Mouse (Mus musculus): ENCODE data around the gene Gtpbp3. TPM values are rescaled to one million over a fixed set of nuclear protein-coding genes. Genes with fewer than 3 reads are reported as not detected.

Gene Gtpbp3
- polyA plus RNA-seq, 1 experiment from 2014 or later, result 5.9 TPM

GRCm38 (mm10) chr8:71498816-71499690, 11.2 kb downstream of the Gtpbp3 start:
- H3K9me3 ChIP-seq (ENCODE audit: control insufficient read depth, low read length), result no peaks in the 10 kb centered on the region
- H3K4me2 ChIP-seq (ENCODE audit: low read depth, low read length), result no peak overlapping the region
- no peak overlapping the region for H3K27ac ChIP-seq (ENCODE audit: low read depth, low read length)
- 45% methylated on average over 15 of the region's 16 CpGs for WGBS
- ATAC-seq (ENCODE audit: low read depth), result no peak
- H3K36me3 ChIP-seq (ENCODE audit: control insufficient read depth, insufficient read depth, low read length), result no peaks in the 10 kb centered on the region
- no peak overlapping the region for H3K4me3 ChIP-seq (ENCODE audit: low read depth, low read length)
- H3K4me1 ChIP-seq (ENCODE audit: control insufficient read depth, insufficient read depth, low read length), result no peaks in the 10 kb centered on the region
- H3K9ac ChIP-seq (replicated peaks; ENCODE audit: low read depth, low read length), result no peak overlapping the region
- no peaks in the 10 kb centered on the region for H3K27me3 ChIP-seq (ENCODE audit: control insufficient read depth, insufficient read depth, low read length)

- 85% methylated on average over 4 of the region's 4 CpGs for WGBS
- Histone ChIP-seq H3K27ac (ENCODE audit: low read depth, low read length) (no peak overlapping the region), H3K27me3 (ENCODE audit: control insufficient read depth, insufficient read depth, low read length) (peaks cover 32% of the 10 kb centered on the region), H3K36me3 (ENCODE audit: control insufficient read depth, insufficient read depth, low read length) (no peaks in the 10 kb centered on the region), H3K4me1 (ENCODE audit: control insufficient read depth, insufficient read depth, low read length) (no peaks in the 10 kb centered on the region), H3K9me3 (ENCODE audit: control insufficient read depth, low read length) (no peaks in the 10 kb centered on the region), H3K9ac (replicated peaks; ENCODE audit: low read depth, low read length) (no peak overlapping the region), H3K4me2 (ENCODE audit: low read depth, low read length) (no peak overlapping the region), H3K4me3 (ENCODE audit: low read depth, low read length) (no peak overlapping the region)
- ATAC-seq (ENCODE audit: low read depth), result no peak
Measured at GRCm38 (mm10) chr8:71504349-71504748, 16.4 kb downstream of the Gtpbp3 start.

- H3K27ac ChIP-seq (ENCODE audit: low read depth, low read length), result no peak overlapping the region
- no peaks in the 10 kb centered on the region for H3K36me3 ChIP-seq (ENCODE audit: control insufficient read depth, insufficient read depth, low read length)
- 93% methylated on average over 4 of the region's 4 CpGs for WGBS
- no peaks in the 10 kb centered on the region for H3K9me3 ChIP-seq (ENCODE audit: control insufficient read depth, low read length)
- H3K4me2 ChIP-seq (ENCODE audit: low read depth, low read length), result no peak overlapping the region
- H3K27me3 ChIP-seq (ENCODE audit: control insufficient read depth, insufficient read depth, low read length), result peaks cover 32% of the 10 kb centered on the region
- no peak overlapping the region for H3K9ac ChIP-seq (replicated peaks; ENCODE audit: low read depth, low read length)
- H3K4me1 ChIP-seq (ENCODE audit: control insufficient read depth, insufficient read depth, low read length), result no peaks in the 10 kb centered on the region
- no peak overlapping the region for H3K4me3 ChIP-seq (ENCODE audit: low read depth, low read length)
- no peak for ATAC-seq (ENCODE audit: low read depth)
Measured at GRCm38 (mm10) chr8:71505326-71505725, 17.4 kb downstream of the Gtpbp3 start.

GRCm38 (mm10) chr8:71505979-71506378, 18.1 kb downstream of the Gtpbp3 start:
- Histone ChIP-seq H3K9me3 (ENCODE audit: control insufficient read depth, low read length) (no peaks in the 10 kb centered on the region), H3K4me2 (ENCODE audit: low read depth, low read length) (no peak overlapping the region), H3K27ac (ENCODE audit: low read depth, low read length) (no peak overlapping the region), H3K4me1 (ENCODE audit: control insufficient read depth, insufficient read depth, low read length) (no peaks in the 10 kb centered on the region), H3K36me3 (ENCODE audit: control insufficient read depth, insufficient read depth, low read length) (no peaks in the 10 kb centered on the region), H3K9ac (replicated peaks; ENCODE audit: low read depth, low read length) (no peak overlapping the region), H3K27me3 (ENCODE audit: control insufficient read depth, insufficient read depth, low read length) (peaks cover 32% of the 10 kb centered on the region), H3K4me3 (ENCODE audit: low read depth, low read length) (no peak overlapping the region)
- WGBS, result 82% methylated on average over 4 of the region's 4 CpGs
- ATAC-seq (ENCODE audit: low read depth), result no peak

GRCm38 (mm10) chr8:71507589-71508104, 19.7 kb downstream of the Gtpbp3 start:
- peaks cover 32% of the 10 kb centered on the region for H3K27me3 ChIP-seq (ENCODE audit: control insufficient read depth, insufficient read depth, low read length)
- H3K9ac ChIP-seq (replicated peaks; ENCODE audit: low read depth, low read length), result 0 out of 2 replicates have a peak overlapping the region, but pooled peaks have one; percentile 37

GRCm38 (mm10) chr8:71509316-71509715, 21.4 kb downstream of the Gtpbp3 start:
- WGBS, result 76% methylated on average over 2 of the region's 2 CpGs
- H3K36me3 ChIP-seq (ENCODE audit: control insufficient read depth, insufficient read depth, low read length), result no peaks in the 10 kb centered on the region
- peaks cover 32% of the 10 kb centered on the region for H3K27me3 ChIP-seq (ENCODE audit: control insufficient read depth, insufficient read depth, low read length)
- no peak overlapping the region for H3K4me2 ChIP-seq (ENCODE audit: low read depth, low read length)
- H3K9ac ChIP-seq (replicated peaks; ENCODE audit: low read depth, low read length), result no peak overlapping the region
- ATAC-seq (ENCODE audit: low read depth), result no peak
- H3K27ac ChIP-seq (ENCODE audit: low read depth, low read length), result no peak overlapping the region
- H3K4me1 ChIP-seq (ENCODE audit: control insufficient read depth, insufficient read depth, low read length), result no peaks in the 10 kb centered on the region
- no peaks in the 10 kb centered on the region for H3K9me3 ChIP-seq (ENCODE audit: control insufficient read depth, low read length)
- no peak overlapping the region for H3K4me3 ChIP-seq (ENCODE audit: low read depth, low read length)

More at GRCm38 (mm10) chr8:71507589-71508104, 19.7 kb downstream of the Gtpbp3 start:
- no peaks in the 10 kb centered on the region for H3K36me3 ChIP-seq (ENCODE audit: control insufficient read depth, insufficient read depth, low read length)
- ATAC-seq (ENCODE audit: low read depth), result peak; percentile 86
- H3K9me3 ChIP-seq (ENCODE audit: control insufficient read depth, low read length), result no peaks in the 10 kb centered on the region
- peak overlapping the region; percentile 47 for H3K4me2 ChIP-seq (ENCODE audit: low read depth, low read length)
- WGBS, result 0% methylated on average over 61 of the region's 61 CpGs
- no peaks in the 10 kb centered on the region for H3K4me1 ChIP-seq (ENCODE audit: control insufficient read depth, insufficient read depth, low read length)
- H3K4me3 ChIP-seq (ENCODE audit: low read depth, low read length), result peak overlapping the region; percentile 35
- no peak overlapping the region for H3K27ac ChIP-seq (ENCODE audit: low read depth, low read length)

GRCm38 (mm10) chr8:71511644-71512043, 23.7 kb downstream of the Gtpbp3 start, which contains the start of gene Plvap:
Gene Plvap, minus strand, starts transcription at chr8:71511752.
- H3K27ac ChIP-seq (ENCODE audit: low read depth, low read length), result no peak within 1 kb of the TSS
- H3K9me3 ChIP-seq (ENCODE audit: control insufficient read depth, low read length), result no peaks in the 10 kb centered on the region
- H3K9ac ChIP-seq (replicated peaks; ENCODE audit: low read depth, low read length), result no peak within 1 kb of the TSS
- no peak within 1 kb of the TSS for H3K4me3 ChIP-seq (ENCODE audit: low read depth, low read length)
- ATAC-seq (ENCODE audit: low read depth), result no peak
- no peaks in the 10 kb centered on the region for H3K4me1 ChIP-seq (ENCODE audit: control insufficient read depth, insufficient read depth, low read length)
- no peaks in the 10 kb centered on the region for H3K36me3 ChIP-seq (ENCODE audit: control insufficient read depth, insufficient read depth, low read length)
- H3K27me3 ChIP-seq (ENCODE audit: control insufficient read depth, insufficient read depth, low read length), result peaks cover 21% of the 10 kb centered on the region
- WGBS, result 62% methylated on average over 14 of the region's 14 CpGs
- no peak within 1 kb of the TSS for H3K4me2 ChIP-seq (ENCODE audit: low read depth, low read length)

GRCm38 (mm10) chr8:71513018-71513754, 25.3 kb downstream of the Gtpbp3 start:
- H3K36me3 ChIP-seq (ENCODE audit: control insufficient read depth, insufficient read depth, low read length), result no peaks in the 10 kb centered on the region
- H3K27ac ChIP-seq (ENCODE audit: low read depth, low read length), result no peak overlapping the region
- 65% methylated on average over 12 of the region's 15 CpGs for WGBS
- H3K4me3 ChIP-seq (ENCODE audit: low read depth, low read length), result no peak overlapping the region
- H3K4me1 ChIP-seq (ENCODE audit: control insufficient read depth, insufficient read depth, low read length), result no peaks in the 10 kb centered on the region
- H3K9ac ChIP-seq (replicated peaks; ENCODE audit: low read depth, low read length), result no peak overlapping the region
- H3K9me3 ChIP-seq (ENCODE audit: control insufficient read depth, low read length), result no peaks in the 10 kb centered on the region
- H3K4me2 ChIP-seq (ENCODE audit: low read depth, low read length), result no peak overlapping the region
- no peak for ATAC-seq (ENCODE audit: low read depth)
- peaks cover 7% of the 10 kb centered on the region for H3K27me3 ChIP-seq (ENCODE audit: control insufficient read depth, insufficient read depth, low read length)

GRCm38 (mm10) chr8:71515043-71515442, 27.1 kb downstream of the Gtpbp3 start:
- Histone ChIP-seq H3K4me1 (ENCODE audit: control insufficient read depth, insufficient read depth, low read length) (no peaks in the 10 kb centered on the region), H3K9ac (replicated peaks; ENCODE audit: low read depth, low read length) (no peak overlapping the region), H3K27ac (ENCODE audit: low read depth, low read length) (no peak overlapping the region), H3K9me3 (ENCODE audit: control insufficient read depth, low read length) (no peaks in the 10 kb centered on the region), H3K4me2 (ENCODE audit: low read depth, low read length) (no peak overlapping the region), H3K27me3 (ENCODE audit: control insufficient read depth, insufficient read depth, low read length) (no peaks in the 10 kb centered on the region), H3K4me3 (ENCODE audit: low read depth, low read length) (no peak overlapping the region), H3K36me3 (ENCODE audit: control insufficient read depth, insufficient read depth, low read length) (no peaks in the 10 kb centered on the region)
- WGBS, result 74% methylated on average over 5 of the region's 5 CpGs
- no peak for ATAC-seq (ENCODE audit: low read depth)

Measured in neural tube, embryonic 14.5 days (tissue).